Mouse (Mus musculus) liver, embryonic 14.5 days (tissue): ENCODE data around the gene Fermt1. TPM values are rescaled to one million over a fixed set of nuclear protein-coding genes. Genes with fewer than 3 reads are reported as not detected.

Experiments used
- ATAC-seq: fragments of 200-750 bp; cut with Nextera tagmentation; 2 replicates; pipeline ENCODE4 v1.8.0; 2017; ENCODE audit warnings: moderate number of reproducible peaks, mild to moderate bottlenecking, moderate library complexity; ENCODE audit not compliant: insufficient read depth
- DNase-seq, 3 experiments: peaks; one replicate each; pipeline ENCODE4 v3.0.0-alpha.2; 2012 to 2013; ENCODE audit warnings: low read depth in 3 of 3, low spot score in 3 of 3
- H3K27ac ChIP-seq: fragments of 300-500 bp; sonication (generic); 2 replicates; pipeline ENCODE4 v1.5.1; 2014; ENCODE audit warnings: moderate library complexity, mild to moderate bottlenecking, control low read depth, inconsistent platforms
- H3K27me3 ChIP-seq: fragments of 300-500 bp; sonication (generic); 2 replicates; pipeline ENCODE4 v1.6.1; 2014; ENCODE audit warnings: mild to moderate bottlenecking, low read length, moderate library complexity; ENCODE audit not compliant: control insufficient read depth, insufficient read depth
- H3K36me3 ChIP-seq: fragments of 300-500 bp; sonication (generic); replicated peaks from 2 replicates; pipeline ENCODE4 v1.6.1; 2014; ENCODE audit warnings: low read depth; ENCODE audit not compliant: control insufficient read depth, insufficient read depth
- H3K4me1 ChIP-seq, 2 experiments: fragments of 200-500 bp in 1 of 2; fragments of 300-500 bp in 1 of 2; sonication (generic) in 1 of 2; replicated peaks; 2 replicates each; pipeline ENCODE4 v1.6.1; 2012 to 2014; ENCODE audit warnings: antibody characterized with exemption in 1 of 2, inconsistent platforms in 1 of 2, low read length in 1 of 2; ENCODE audit not compliant: control insufficient read depth in 2 of 2, insufficient read depth in 2 of 2
- H3K4me2 ChIP-seq: fragments of 300-500 bp; sonication (generic); 2 replicates; pipeline ENCODE4 v1.6.1; 2014; ENCODE audit warnings: low read depth, mild to moderate bottlenecking, control low read depth, moderate library complexity
- H3K4me3 ChIP-seq, 2 experiments: fragments of 200-500 bp in 1 of 2; fragments of 300-500 bp in 1 of 2; sonication (generic) in 1 of 2; 2 replicates each; pipeline ENCODE4 v1.5.1; 2012 to 2014; ENCODE audit warnings: low read depth in 2 of 2, low read length in 2 of 2, mild to moderate bottlenecking in 2 of 2, control low read depth in 1 of 2, inconsistent platforms in 1 of 2, moderate library complexity in 1 of 2; ENCODE audit not compliant: insufficient read depth in 1 of 2
- H3K9ac ChIP-seq: fragments of 300-500 bp; sonication (generic); replicated peaks from 2 replicates; pipeline ENCODE4 v1.6.1; 2014; ENCODE audit warnings: mild to moderate bottlenecking, control low read depth, moderate library complexity
- H3K9me3 ChIP-seq: fragments of 300-500 bp; sonication (generic); 2 replicates; pipeline ENCODE4 v1.6.1; 2016; ENCODE audit warnings: low read length, mixed read lengths; ENCODE audit not compliant: control insufficient read depth
- CTCF ChIP-seq: IDR thresholded peaks from 2 replicates; pipeline ENCODE4 v1.5.1; 2016; ENCODE audit warnings: antibody characterized with exemption, low read depth, control low read depth
- EP300 ChIP-seq: IDR thresholded peaks from 2 replicates; pipeline ENCODE4 v1.6.1; 2016; ENCODE audit warnings: antibody characterized with exemption, low read depth
- WGBS: fragments of 180-500 bp; shearing (Covaris S2); extraction: QIAGEN DNeasy Blood & Tissue Kit; methylation state at CpG from one replicate; pipeline ENCODE4 v1.1.7; 2014; ENCODE audit not compliant: insufficient replicate concordance; 5-methylcytosine and 5-hydroxymethylcytosine counted together
- polyA plus RNA-seq, 2 experiments: library from polyadenylated mRNA; depleted of rRNA in 1 of 2; stranded (reverse) in 1 of 2; unstranded in 1 of 2; fragments of >200 nt; fragmentation: Nextera tagmentation in 1 of 2; extraction: Ambion mirVana in 1 of 2; gene quantifications; 2 replicates each; pipeline versions ENCODE4 v1.2.1 to v1.2.3; 2012 to 2014

Gene Fermt1
- polyA plus RNA-seq, 2 experiments: 0.02 to 0.08 TPM

- Histone ChIP-seq H3K9ac (no peak overlapping the region), H3K4me1 (no peaks in the 10 kb centered on the region), H3K27me3 (no peaks in the 10 kb centered on the region), H3K27ac (no peak overlapping the region), H3K4me2 (no peak overlapping the region), H3K4me3 (no peak overlapping the region), H3K9me3 (no peaks in the 10 kb centered on the region), H3K36me3 (no peaks in the 10 kb centered on the region)
- DNase-seq: no peak
- no peak for TF ChIP-seq CTCF
- no peak for TF ChIP-seq EP300
- no peak for ATAC-seq
- 66% methylated on average over 4 of the region's 4 CpGs for WGBS
These were observed 11.0 kb downstream of the Fermt1 start for GRCm38 (mm10) chr2:132934711-132935110.

GRCm38 (mm10) chr2:132934142-132934541 lies 11.6 kb downstream of the Fermt1 start:
- Histone ChIP-seq H3K27ac (no peak overlapping the region), H3K4me1 (no peaks in the 10 kb centered on the region), H3K27me3 (no peaks in the 10 kb centered on the region), H3K36me3 (no peaks in the 10 kb centered on the region), H3K9ac (no peak overlapping the region), H3K4me3 (no peak overlapping the region), H3K4me2 (no peak overlapping the region), H3K9me3 (no peaks in the 10 kb centered on the region)
- 54% methylated on average over 2 of the region's 2 CpGs for WGBS
- DNase-seq (no peak), ATAC-seq (no peak)
- TF ChIP-seq CTCF (no peak), EP300 (no peak)

GRCm38 (mm10) chr2:132928999-132929398 lies 16.7 kb downstream of the Fermt1 start:
- DNase-seq: no peak
- Histone ChIP-seq H3K4me2 (no peak overlapping the region), H3K36me3 (no peaks in the 10 kb centered on the region), H3K27ac (no peak overlapping the region), H3K4me1 (no peaks in the 10 kb centered on the region), H3K27me3 (no peaks in the 10 kb centered on the region), H3K9ac (no peak overlapping the region), H3K4me3 (no peak overlapping the region), H3K9me3 (no peaks in the 10 kb centered on the region)
- 52% methylated on average over 2 of the region's 2 CpGs for WGBS
- TF ChIP-seq EP300 (no peak), CTCF (no peak)
- ATAC-seq: no peak

DNA sequence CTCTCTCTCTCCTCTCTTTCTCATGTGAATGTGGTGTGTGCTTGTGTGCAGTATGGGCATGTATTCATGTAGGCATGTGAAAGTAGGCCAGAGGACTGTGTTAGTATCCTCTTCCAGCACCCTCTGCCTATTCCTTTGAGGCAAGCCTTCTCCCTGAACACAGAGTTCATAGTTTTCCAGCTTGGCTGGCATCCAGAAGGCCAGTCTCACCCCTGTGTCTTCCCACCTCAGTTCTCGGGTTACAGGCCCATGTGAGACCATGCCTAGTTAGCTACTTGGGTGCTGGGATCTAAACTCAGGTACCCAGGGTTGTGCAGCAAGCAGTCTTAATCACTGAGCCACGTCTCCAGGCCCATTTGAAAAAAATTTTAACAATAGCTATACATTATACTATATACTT lies 17.8 kb downstream of the Fermt1 start:
- H3K4me1 ChIP-seq: 0 out of 4 replicates have a peak, but pooled peaks cover 0 to 2% of the 10 kb centered on the region in 2 experiments
- no peak overlapping the region for H3K9ac ChIP-seq
- no peak overlapping the region for H3K27ac ChIP-seq
- DNase-seq: no peak
- no peak for ATAC-seq
- no peaks in the 10 kb centered on the region for H3K36me3 ChIP-seq
- H3K4me2 ChIP-seq: no peak overlapping the region
- H3K9me3 ChIP-seq: no peaks in the 10 kb centered on the region
- WGBS: 37% methylated on average over 2 of the region's 2 CpGs
- H3K27me3 ChIP-seq: no peaks in the 10 kb centered on the region
- TF ChIP-seq CTCF: no peak
- TF ChIP-seq EP300: no peak
- no peak overlapping the region for H3K4me3 ChIP-seq

DNA sequence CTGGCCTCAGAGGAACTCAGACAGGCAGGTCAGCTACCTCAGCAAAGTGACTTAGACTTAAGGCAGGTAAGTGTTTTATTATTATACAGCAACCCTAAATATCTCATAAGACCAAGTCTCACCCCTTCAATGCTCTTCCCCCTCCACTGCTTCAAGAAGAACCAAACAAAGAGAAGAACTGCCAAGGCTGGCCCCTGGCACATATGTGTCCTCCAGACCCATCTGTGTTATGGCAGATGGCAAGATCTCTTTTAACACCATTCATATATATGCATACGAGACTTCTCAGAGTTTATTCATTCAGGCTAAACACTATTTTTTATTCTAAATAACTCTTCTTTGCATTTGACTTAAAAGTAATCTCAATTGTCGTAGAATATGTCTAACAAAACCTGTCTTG lies 18.4 kb downstream of the Fermt1 start:
- WGBS: 43% methylated on average over 2 of the region's 2 CpGs

More for the DNA sequence above, 18.4 kb downstream of the Fermt1 start:
- no peak overlapping the region for H3K27ac ChIP-seq
- ATAC-seq (no peak), DNase-seq (no peak)
- no peak overlapping the region for H3K4me2 ChIP-seq
- no peak for TF ChIP-seq CTCF
- TF ChIP-seq EP300: no peak
- H3K9ac ChIP-seq: no peak overlapping the region
- H3K9me3 ChIP-seq: no peaks in the 10 kb centered on the region
- H3K4me1 ChIP-seq: 0 out of 4 replicates have a peak, but pooled peaks cover 0 to 2% of the 10 kb centered on the region in 2 experiments
- no peaks in the 10 kb centered on the region for H3K27me3 ChIP-seq
- no peak overlapping the region for H3K4me3 ChIP-seq
- H3K36me3 ChIP-seq: no peaks in the 10 kb centered on the region
